Mouse (Mus musculus) T-helper 2 cell (primary cell): ENCODE measurements around the gene Krt4.

Experiments
- in situ Hi-C: fragments of 300-600 bp; cut with MboI, MseI; formaldehyde crosslinking; loops from one replicate; pipeline ENCODE4 v1.15.1; 2025; ENCODE audit warnings: high pct_unique_total_duplicates

Krt4 gene

GRCm38 (mm10) chr15:101924635-101925034 lies at the start of gene Krt4:
Gene Krt4 (minus strand): TSS chr15:101924735.
- in situ Hi-C loops, result no loop called here

- in situ Hi-C loops, result loop anchor here (5.0 to 10.0 kb wide), 2 partner anchors 439 to 641 kb away; partner anchors contain the start of gene Krt84
Observed at GRCm38 (mm10) chr15:101973414-101974077, 49.0 kb upstream of the Krt4 start.

- in situ Hi-C loops, result loop anchor here (5.0 to 10.0 kb wide), 2 partner anchors 436 to 638 kb away; partner anchors contain the start of gene Krt84
Observed at GRCm38 (mm10) chr15:101970536-101970935, 46.0 kb upstream of the Krt4 start.

- in situ Hi-C loops, result no loop called here
Observed at GRCm38 (mm10) chr15:101966808-101967207, 42.3 kb upstream of the Krt4 start.

- in situ Hi-C loops, result loop anchor here (5.0 kb wide), 1 partner anchor 187 kb away; no protein-coding TSS in a partner anchor
Observed at GRCm38 (mm10) chr15:101958891-101959290, 34.4 kb upstream of the Krt4 start.

GRCm38 (mm10) chr15:101954187-101954586 lies 29.7 kb upstream of the Krt4 start, which contains the start of gene Krt78:
Gene Krt78 (minus strand): TSS chr15:101954287.
- in situ Hi-C loops, result no loop called here

- in situ Hi-C loops, result no loop called here
Observed at GRCm38 (mm10) chr15:101952733-101953474, 28.4 kb upstream of the Krt4 start.

GRCm38 (mm10) chr15:101945430-101945829 lies 20.9 kb upstream of the Krt4 start:
- in situ Hi-C loops, result no loop called here

GRCm38 (mm10) chr15:101941948-101942347 lies 17.4 kb upstream of the Krt4 start:
- in situ Hi-C loops, result no loop called here

- in situ Hi-C loops, result no loop called here
Observed at GRCm38 (mm10) chr15:101940274-101940829, 15.8 kb upstream of the Krt4 start, which contains the start of gene Krt79. Gene Krt79 (minus strand): TSS chr15:101940324.

- in situ Hi-C loops, result no loop called here
Observed at GRCm38 (mm10) chr15:101938600-101939308, 14.2 kb upstream of the Krt4 start.

- in situ Hi-C loops, result no loop called here
Observed at GRCm38 (mm10) chr15:101933024-101933423, 8.5 kb upstream of the Krt4 start.

GRCm38 (mm10) chr15:101929666-101930065 lies 5.1 kb upstream of the Krt4 start:
- in situ Hi-C loops, result no loop called here

GRCm38 (mm10) chr15:101929087-101929486 lies 4.6 kb upstream of the Krt4 start:
- in situ Hi-C loops, result no loop called here

GRCm38 (mm10) chr15:101927340-101928080 lies 3.0 kb upstream of the Krt4 start:
- in situ Hi-C loops, result no loop called here

- in situ Hi-C loops, result no loop called here
Observed at GRCm38 (mm10) chr15:101925041-101925440, 506 bp upstream of the Krt4 start.

GRCm38 (mm10) chr15:101922296-101922695 lies 2.2 kb downstream of the Krt4 start:
- in situ Hi-C loops, result no loop called here

- in situ Hi-C loops, result loop anchor here (5.0 kb wide), 1 partner anchor 899 kb away; no protein-coding TSS in a partner anchor
Observed at GRCm38 (mm10) chr15:101916072-101916471, 8.5 kb downstream of the Krt4 start.

GRCm38 (mm10) chr15:101904849-101905248 lies 19.7 kb downstream of the Krt4 start:
- in situ Hi-C loops, result no loop called here

- in situ Hi-C loops, result no loop called here
Observed at GRCm38 (mm10) chr15:101902171-101903149, 22.1 kb downstream of the Krt4 start.
